Mouse (Mus musculus) spleen, postnatal 10 days (tissue): ENCODE data around the gene Sytl2.
A peak's percentile ranks its signal among the peaks of the same experiment; 100 is the strongest.

Experiments used
- DNase-seq, 2 experiments: peaks; one replicate each; pipeline ENCODE4 v3.0.0; 2021 to 2022; ENCODE audit warnings: low spot score in 2 of 2

Gene Sytl2

DNA sequence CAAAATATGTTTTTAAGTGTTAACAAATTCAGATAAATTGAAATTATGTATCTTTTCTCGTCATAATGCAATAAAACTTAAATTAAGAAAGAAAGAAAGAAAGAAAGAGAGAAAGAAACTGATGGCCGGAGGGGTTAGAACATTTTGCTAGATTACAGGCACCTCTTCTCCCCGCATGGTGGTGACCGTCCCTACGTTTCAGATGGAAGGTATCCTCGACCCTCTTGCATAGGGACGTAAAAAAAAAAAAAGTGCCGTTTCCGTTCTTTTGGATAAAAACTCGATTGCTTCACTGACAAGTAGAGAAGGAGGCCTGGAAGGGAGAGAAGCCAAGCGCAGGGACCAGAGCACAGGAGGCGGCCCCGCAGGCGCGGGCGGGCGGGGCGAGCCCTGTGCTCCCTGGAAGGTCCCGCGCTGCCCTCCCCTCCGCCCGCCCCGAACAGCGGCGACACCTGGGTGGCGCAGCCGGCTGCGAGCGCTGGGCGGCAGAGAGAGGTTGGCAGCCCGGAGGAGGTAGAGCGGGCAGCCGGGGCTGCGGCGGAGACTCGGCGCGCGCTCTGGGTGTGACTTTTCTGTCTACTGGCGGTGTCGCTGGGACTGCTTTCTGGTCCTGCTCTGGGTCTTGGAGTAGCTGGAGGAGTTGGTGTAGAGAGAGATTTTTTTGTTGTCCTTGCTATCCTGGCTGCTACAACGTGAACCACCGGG lies at the start of gene Sytl2:
Gene Sytl2 (plus strand): TSS at position 311 of the 705 bp plus-strand sequence.
- peak; percentile 13 to 63 for DNase-seq

DNA sequence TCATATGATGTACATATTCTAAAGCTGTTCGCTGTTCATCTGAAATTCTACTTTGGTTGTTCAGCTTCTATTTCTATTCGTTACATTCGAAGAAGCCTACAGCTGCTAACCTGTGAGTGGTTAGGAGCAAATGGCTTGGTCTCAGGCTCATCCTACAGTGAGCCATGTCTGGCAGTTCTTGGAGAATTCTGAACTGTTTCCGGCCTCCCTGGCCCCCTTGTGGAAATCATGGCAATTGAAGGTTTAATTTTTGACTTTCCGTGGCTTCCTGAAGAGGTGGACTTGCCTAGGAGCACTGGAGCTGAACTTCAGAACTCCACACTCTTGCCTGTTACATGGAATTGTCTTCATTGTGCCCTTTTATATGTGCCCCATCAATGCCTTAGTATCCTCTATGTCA lies 49.1 kb upstream of the Sytl2 start:
- DNase-seq = no peak

DNA sequence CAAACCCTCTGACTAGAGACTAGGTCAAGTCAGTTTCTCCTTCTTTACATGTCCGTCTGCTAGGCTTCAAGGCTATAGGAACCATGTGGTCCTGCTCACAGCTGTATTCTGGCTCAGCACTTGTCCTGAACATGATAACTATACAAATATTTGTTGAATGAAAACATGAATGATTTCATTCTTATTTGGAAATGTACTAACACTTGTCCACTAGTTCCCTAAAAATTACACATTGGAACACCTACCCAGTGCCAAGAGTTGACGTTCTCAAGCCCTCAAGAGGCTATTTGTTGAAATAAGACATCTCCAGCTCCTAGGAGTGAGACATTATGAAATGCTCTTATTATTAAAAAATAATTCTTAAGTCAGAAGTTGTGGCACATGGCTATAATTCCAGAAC lies 43.4 kb upstream of the Sytl2 start:
- no peak for DNase-seq

DNA sequence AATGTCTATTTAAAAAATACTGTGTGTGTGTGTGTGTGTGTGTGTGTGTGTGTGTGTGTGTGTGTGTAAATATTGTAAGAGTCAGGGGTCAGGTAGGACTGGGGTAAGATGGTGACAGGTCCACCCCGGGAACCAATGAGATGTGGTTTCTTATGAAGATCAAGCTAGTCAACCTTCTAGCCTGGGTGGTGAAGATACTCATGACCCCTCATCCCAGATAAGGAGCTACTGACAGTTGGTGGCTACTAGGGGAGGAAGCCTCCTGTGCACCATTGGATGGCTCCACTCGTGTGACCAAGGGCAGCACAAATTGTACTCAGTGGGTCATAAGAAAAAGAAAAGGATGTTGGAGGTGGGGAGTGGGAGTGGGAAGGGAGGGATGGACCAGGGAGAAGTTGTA lies 42.2 kb upstream of the Sytl2 start:
- no peak for DNase-seq

DNA sequence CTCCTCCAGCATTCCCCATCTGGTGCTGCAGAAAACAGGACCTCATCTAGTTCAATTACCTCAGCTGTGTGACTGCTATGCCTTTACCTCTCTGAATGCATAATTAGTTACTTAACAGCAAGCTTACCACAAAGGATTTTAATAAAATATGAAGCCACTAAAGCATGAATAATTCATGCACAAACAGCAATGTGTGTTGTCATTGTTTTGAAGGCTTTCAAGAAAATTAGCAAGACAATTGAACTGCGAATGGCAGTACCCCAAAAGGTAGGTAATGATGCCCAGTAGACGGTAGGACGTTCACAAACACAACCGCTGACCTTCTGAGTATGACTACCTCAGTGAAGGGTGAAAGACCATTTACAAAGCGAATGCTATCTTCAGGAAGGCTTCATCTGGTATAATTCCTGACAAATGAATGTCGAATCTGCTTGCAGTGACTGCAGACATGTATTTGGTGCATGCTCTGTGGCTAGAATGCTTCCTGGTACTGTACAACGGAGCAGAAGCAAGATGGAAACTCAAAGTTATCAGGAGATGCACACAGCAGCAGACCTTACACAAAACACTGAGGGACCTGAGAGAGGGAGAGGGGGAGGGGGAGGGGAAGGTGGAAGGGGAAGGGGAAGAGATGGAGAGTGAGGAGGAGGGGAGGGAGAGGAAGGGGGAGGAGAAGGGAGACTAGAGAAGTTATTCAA lies 40.0 kb upstream of the Sytl2 start:
- no peak for DNase-seq

DNA sequence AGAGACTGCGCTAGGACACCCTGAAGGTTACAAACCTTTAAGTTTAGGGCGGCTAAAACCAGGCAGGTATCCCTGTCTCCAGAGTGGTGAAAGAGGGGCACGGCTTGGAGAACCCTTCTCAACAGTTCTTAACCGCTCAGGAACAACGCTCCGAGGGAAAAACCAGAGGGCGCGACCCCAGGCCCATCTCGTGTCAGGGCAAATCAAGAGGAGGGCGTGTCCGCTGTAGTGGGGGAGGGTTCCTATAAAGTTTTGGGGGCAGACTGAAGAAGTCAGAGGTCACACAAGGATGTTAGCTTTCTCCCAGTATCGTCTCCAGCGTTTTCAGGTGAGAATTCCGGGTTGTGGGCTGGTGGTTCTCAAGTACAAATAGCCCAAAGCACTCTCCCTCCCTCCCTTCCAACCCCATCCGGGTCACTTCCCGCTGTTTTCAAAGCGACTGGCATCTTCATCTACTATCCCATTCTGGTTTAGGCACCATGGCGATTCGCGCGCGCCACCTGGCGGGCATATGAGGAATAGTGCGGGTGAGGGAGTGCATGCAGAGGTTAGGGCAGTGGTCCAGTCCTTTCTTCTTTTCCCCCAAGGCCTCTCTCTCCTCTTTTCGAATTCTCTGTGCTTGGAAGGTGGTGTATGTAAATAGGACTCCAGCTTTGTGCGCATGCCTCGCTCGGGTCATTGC lies 36.6 kb upstream of the Sytl2 start, which contains the start of gene Ccdc83:
Gene Ccdc83 (minus strand): TSS at position 489 of the 682 bp plus-strand sequence.
- peak; percentile 68 to 80 for DNase-seq

DNA sequence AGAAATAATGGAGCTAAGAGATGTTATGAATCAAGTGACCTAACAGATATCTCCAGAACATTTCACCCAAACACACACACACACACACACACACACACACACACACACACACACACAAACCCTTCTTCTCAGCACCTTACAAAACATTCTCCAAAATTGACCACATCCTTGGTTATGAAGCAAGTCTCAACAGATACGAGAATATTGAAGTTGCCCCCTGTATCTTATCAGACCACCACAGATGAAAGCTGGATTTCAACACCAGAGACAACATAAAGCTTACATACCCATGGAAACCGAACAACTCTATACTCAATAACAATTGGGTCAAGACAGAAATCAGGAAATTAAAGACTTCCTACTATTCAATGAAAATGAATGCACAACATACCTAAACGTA lies 31.9 kb upstream of the Sytl2 start:
- no peak for DNase-seq

DNA sequence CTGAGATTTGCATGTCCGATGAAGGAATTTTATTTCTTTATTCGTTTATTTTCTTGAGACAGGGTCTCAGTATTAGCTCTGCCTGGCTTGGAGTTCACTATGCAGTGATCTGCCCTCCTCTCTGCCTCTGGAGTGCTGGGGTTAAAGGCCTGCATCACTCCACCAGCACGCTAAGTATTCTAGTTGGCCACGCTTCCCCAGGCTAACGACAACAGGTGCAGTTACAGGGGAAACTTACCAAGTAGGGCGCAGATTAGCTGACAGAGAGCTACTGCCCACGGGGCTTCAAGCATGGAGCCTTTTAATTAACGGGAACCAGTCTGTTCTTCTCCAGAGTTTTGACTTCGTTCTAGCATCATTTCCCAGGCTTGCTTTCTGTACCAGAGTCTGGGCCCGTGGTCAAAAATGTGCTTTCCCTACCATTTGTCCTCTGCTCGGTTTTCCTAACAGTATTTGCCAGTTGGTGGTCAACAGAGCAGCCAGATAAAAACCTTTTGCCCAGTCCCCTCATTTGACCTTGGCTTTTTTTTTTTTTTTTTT lies 27.4 kb upstream of the Sytl2 start:
- DNase-seq = no peak

DNA sequence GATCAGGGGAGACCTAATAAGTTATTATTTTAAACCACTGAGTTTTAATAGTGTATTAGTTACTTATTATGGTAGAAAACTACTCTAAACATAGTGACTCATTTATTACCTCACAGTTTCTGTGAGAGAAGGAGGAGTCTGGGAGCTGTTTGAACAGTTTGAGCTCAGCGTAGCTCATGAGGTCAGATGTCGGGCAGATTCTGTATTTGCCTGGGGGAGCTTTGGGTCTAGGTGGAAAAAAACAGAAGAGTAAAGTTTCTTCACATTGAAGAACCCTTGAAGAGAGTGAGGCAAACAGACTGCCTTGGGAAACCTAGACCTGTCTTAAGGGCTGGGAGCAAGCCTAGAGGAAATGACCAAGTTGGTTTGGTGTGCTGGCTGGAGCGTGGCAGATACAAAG lies 24.8 kb upstream of the Sytl2 start:
- DNase-seq = no peak

DNA sequence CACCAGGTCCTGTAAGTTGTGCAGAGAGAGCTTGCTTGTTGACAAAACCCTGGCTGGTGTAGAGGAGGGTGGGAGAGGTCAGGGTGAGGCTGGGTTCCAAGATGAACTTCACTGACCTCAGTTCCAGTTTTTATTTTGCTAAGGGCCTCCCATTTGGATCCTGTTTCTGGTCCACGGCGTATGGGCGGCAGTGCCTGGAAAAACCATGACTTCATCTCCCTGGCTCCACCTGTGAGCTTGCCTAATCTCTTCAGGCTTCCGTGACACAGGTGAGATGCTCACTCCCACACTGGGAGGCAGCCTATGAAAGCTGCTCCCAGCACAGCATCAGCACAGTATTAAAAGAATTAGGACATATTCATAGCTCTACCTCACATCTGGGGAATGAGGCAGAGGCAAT lies 24.3 kb upstream of the Sytl2 start:
- DNase-seq = no peak

DNA sequence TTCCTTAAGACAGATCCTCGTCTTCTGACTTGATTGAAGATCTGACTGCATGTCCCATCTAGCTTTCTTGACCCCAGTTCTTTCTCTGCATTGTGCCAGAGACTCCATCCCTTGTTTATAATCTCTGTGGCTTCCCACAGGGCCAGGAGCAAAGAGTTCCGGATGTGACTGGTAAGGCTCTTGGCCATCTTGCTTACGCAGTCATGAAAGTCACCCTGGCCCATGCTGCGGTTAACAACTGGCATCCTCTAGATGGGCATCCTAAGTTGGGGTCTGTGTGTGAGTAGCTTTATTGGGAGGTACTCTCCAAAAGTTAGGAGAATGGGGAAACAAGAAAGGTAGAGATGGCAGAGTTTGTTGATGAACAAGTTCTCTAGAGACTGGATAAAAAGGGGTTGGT lies 22.9 kb upstream of the Sytl2 start:
- no peak for DNase-seq

DNA sequence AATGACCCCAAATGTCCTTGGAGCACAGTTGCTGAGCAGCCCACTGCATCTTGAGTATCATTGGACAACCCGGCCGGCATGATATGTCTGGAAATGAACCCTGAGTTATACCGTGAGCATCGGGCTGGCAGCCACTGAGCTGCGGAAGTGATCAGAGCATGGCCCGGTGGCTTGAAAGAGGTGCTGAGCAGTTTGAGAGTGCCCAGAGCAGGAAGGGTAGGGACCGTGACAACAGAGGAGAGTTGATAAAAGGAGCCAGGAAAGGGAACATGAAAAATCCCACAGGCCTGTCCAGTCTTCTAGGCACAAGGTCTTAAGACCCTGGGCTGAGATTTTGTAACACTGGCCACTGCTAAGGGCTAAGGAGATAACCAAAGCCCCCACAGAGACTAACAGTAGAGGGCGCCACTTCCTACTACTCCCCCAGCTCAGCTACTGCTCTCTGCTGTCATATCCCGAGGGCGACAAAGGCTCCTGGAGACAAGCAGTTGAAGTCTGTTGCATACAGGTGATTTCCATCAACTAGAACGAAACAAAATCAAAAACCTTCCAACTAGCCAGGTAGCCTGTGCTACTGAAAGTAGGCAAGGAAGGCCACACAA lies 21.7 kb upstream of the Sytl2 start:
- peak in 1 of 2 experiments; percentile 61 for DNase-seq

DNA sequence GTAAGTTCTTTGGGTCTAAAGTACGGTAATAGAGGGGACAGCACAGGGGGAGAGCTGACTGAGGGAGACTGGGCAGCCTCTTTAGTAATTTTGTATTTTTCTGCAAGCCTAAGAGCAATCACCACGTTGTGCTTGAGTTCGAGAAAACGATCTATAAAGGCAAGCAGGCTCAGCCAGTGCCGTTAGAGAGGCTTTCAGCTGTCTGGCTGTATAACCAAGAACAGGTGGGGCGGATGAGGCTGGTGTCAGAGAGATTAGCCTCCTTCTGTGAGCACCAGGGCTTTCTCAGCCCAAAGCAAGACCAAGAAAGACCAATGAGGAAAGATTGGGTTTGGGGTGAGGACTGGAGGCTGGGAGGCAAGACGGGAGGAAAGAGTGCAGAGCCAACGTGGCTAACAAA lies 21.2 kb upstream of the Sytl2 start:
- DNase-seq = no peak

DNA sequence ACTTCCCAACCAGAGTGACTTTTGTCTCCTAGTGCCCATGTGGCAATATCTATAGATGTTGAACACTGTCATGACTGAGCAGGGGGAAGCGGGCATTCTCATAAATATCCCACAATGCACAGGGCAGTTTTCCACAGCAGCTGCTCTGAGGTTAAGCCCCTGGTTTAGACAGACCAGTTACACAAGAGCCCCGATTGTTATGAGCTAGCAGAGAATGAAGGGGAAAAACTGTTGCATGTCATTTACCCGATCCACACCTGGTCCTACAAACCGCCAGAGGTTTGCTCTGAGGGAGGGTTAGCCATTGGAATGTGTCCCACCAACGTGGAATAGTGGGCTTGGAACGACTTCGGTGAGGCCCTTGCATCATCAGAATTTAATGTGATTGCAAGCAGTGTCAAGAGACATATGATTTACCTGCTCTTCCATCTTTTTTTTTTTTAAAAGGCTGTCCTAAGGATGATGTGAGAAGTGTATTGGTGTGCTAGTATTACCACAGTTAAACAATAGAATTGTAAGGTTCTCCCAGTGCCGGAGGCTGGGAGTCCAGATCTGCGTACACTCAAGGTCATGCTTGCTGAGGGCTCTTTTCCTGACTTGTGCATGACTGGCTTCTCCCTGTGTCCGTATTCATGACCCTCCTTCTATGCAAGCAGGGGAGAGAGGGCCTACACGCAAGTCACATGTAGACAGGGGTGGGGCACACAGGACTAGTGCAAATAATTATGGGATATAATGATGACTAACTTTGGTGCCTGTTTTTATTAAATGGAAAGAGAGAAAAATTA lies 20.1 kb upstream of the Sytl2 start:
- no peak for DNase-seq

DNA sequence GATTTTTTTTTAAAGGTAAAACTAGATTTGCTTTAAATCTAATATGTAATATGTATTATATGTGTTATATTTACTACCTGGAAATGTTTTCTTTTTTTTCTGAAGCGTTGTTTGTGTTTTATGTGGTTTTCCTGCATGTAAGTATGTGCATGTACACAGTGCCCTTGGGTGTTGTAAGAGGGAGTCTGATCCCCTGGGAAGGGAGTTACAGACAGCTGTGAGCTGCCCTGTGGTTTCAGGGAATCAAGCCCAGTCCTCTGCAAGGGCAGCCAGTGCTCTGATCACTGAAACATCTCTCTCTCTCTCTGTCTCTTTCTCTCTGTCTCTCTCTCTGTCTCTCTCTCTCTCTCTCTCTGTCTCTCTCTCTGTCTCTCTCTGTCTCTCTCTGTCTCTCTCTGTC lies 19.3 kb upstream of the Sytl2 start:
- no peak for DNase-seq

DNA sequence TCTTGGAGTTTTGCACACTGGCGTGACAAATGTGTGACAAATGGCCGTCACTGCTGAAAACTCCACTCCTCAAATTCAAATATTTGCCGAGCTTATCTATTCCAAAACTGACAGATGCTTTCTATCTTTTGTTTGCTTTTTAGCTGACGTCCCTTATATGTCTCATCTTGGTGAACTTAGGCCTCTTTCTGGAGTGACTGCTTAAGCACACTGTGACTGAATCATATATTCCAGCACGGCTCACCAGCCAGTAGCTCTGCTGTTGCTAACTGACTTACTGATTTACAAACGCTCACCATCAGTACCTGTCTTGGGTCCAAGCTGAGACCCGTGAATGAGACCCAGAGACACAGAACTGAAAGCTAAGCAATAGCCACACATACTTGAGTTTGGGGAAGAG lies 17.3 kb upstream of the Sytl2 start:
- no peak for DNase-seq

DNA sequence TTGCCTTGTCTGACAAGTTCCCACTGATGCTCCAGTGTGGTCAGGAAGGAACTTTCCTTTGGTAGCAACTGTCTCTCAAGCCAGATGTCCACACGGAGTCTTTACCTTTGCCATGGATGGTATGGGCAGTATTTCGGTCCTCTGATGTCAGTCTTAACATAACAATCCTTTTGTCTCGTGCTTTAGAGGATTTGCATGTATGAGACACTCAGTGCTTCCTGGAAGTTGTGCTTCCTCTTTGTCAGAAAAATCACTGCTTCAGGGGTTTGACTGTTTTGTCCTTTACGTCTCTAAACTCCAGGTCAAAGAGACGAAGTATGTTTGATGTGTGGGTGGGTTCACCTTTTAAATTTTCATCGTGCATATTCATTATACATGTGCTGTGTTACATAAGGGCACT lies 10.2 kb upstream of the Sytl2 start:
- no peak for DNase-seq

DNA sequence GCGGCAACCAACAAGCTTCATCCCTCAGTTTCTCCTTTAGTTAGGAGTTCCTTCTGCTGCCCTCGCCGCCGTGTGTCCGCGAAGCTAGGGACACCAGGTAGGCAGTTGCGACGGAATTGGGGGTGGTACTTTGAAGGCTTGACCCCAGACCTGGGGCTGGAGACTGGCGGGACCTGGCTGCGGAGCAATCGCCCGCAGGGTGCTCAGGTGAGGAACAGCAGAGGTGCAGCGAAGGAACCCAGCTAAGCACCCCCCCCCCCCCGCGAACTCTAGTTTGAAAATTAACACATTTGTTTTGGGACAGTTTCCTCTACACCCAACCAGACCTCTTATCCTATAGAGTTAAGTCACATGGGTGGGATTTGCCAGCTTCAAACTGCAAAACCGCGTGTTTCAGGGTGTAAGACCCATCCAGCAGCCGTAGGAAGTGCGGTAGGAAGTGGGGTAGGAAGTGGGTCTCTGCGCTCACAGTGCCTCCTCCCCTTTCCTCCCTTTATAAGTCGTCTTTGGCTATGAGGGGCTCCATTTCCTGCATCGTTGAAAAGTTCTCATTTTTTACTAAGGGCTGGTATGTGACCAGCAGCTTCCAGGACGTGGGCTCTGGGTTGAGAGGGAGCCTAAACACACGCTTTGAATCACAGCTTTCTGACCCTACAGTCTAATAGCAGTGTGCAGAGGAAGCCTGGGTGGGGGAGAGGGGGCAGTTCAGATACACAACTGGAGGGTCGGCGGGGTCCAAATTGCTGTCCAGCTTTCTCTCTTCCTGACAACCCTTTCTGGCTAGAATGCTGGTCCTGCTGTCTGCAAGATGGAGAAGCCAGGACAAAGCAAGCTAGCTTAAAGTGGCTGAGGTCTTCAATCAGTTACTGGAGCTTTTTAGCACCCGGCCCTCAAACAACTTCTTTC lies 848 bp downstream of the Sytl2 start:
- no peak for DNase-seq

DNA sequence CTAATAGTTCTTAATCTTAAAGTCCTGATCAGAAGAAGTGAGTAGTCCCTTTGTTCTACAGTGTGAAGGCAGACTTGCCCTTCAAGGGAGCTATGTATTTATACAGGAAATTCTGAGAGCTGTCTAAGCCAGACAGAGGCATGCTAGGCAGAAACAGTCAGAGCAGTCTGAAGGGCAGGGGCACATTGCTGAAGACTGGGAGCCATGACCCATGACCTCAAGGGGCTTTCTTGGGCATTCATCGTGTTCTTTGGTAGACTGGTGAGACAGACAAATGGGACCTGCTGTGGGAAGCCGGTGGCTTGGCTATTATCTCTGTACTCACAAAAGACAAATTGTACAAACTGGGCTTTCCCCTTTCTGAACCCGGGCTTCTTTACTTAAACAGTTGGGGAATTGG lies 4.0 kb downstream of the Sytl2 start:
- no peak for DNase-seq

DNA sequence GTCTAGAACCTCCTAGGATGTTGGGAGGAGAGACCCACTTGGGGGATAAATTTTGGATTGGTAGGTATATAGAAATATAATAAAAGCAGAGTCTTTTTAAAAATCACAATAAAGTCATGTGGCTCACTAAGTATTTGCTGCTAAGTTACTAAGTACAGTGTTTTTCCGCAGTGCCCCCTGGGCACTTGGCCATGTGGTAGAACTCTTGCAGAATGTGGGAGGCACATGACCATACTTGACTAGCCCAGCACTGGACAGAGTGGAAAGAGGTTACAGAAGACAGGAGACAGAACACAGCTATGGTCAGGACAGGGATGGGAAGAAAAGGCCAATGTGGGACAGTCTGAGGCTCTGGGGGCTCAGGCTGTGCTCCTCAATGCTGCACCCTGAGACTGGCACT lies 4.9 kb downstream of the Sytl2 start:
- DNase-seq = no peak
